Mouse (Mus musculus) embryonic facial prominence, embryonic 13.5 days (tissue): ENCODE results near the gene Med25. TPM values are rescaled to one million over a fixed set of nuclear protein-coding genes. Genes with fewer than 3 reads are reported as not detected.
A peak's percentile ranks its signal among the peaks of the same experiment; 100 is the strongest.

ENCODE experiments used
- ATAC-seq: fragments of 200-750 bp; cut with Nextera tagmentation; 2 replicates; pipeline ENCODE4 v1.8.0; 2017; ENCODE audit warnings: low read depth; ENCODE audit not compliant: insufficient number of reproducible peaks, insufficient read depth, low FRiP score, low TSS enrichment
- H3K27ac ChIP-seq: fragments of 300-500 bp; sonication (generic); 2 replicates; pipeline ENCODE4 v1.5.1; 2015; ENCODE audit warnings: moderate library complexity, mild to moderate bottlenecking, inconsistent platforms
- H3K27me3 ChIP-seq: fragments of 300-500 bp; sonication (generic); 2 replicates; pipeline ENCODE4 v1.6.1; 2015; ENCODE audit warnings: mild to moderate bottlenecking, inconsistent platforms
- H3K36me3 ChIP-seq: fragments of 300-500 bp; sonication (generic); 2 replicates; pipeline ENCODE4 v1.6.1; 2015; ENCODE audit warnings: mild to moderate bottlenecking, inconsistent platforms
- H3K4me1 ChIP-seq: fragments of 300-500 bp; sonication (generic); 2 replicates; pipeline ENCODE4 v1.6.1; 2015; ENCODE audit warnings: inconsistent platforms
- H3K4me2 ChIP-seq: fragments of 300-500 bp; sonication (generic); 2 replicates; pipeline ENCODE4 v1.6.1; 2015; ENCODE audit warnings: moderate library complexity, mild to moderate bottlenecking, inconsistent platforms
- H3K4me3 ChIP-seq: fragments of 300-500 bp; sonication (generic); 2 replicates; pipeline ENCODE4 v1.5.1; 2015; ENCODE audit warnings: mild to moderate bottlenecking, inconsistent platforms
- H3K9ac ChIP-seq: fragments of 300-500 bp; sonication (generic); 2 replicates; pipeline ENCODE4 v1.6.1; 2015; ENCODE audit warnings: mild to moderate bottlenecking, inconsistent platforms
- H3K9me3 ChIP-seq: fragments of 300-500 bp; sonication (generic); 2 replicates; pipeline ENCODE4 v1.6.1; 2016; ENCODE audit warnings: inconsistent platforms
- WGBS: fragments of 180-500 bp; shearing (Covaris S2); methylation state at CpG from one replicate; pipeline ENCODE4 v1.1.7; 2015; ENCODE audit warnings: mixed read lengths; 5-methylcytosine and 5-hydroxymethylcytosine counted together
- polyA plus RNA-seq: library from polyadenylated mRNA; unstranded; fragments of >200 nt; fragmentation: Nextera tagmentation; extraction: Ambion mirVana; gene quantifications from 2 replicates; pipeline ENCODE4 v1.2.1, GENCODE M21; 2015

Gene Med25
- 107 and 111 TPM in 2 replicates for polyA plus RNA-seq

- no peaks in the 10 kb centered on the region for H3K9me3 ChIP-seq
- peak within 1 kb of the TSS; percentile 87 for H3K4me3 ChIP-seq
- no peaks in the 10 kb centered on the region for H3K27me3 ChIP-seq
- H3K36me3 ChIP-seq = peaks cover 27% of the 10 kb centered on the region
- WGBS = under 1% methylated on average over 56 of the region's 56 CpGs
- H3K4me1 ChIP-seq = peaks cover 53% of the 10 kb centered on the region
- H3K9ac ChIP-seq = peak within 1 kb of the TSS; percentile 91
- peak within 1 kb of the TSS; percentile 94 for H3K4me2 ChIP-seq
- H3K27ac ChIP-seq = peak within 1 kb of the TSS; percentile 95
- peak; percentile 77 for ATAC-seq
These were observed at the start of gene Med25 for GRCm38 (mm10) chr7:44892276-44892921. Gene Med25 (minus strand): TSS chr7:44892712.

GRCm38 (mm10) chr7:44938680-44939079 lies 46.2 kb upstream of the Med25 start:
- Histone ChIP-seq H3K4me3 (no peak overlapping the region), H3K36me3 (no peaks in the 10 kb centered on the region), H3K4me2 (no peak overlapping the region), H3K4me1 (no peaks in the 10 kb centered on the region), H3K27ac (no peak overlapping the region), H3K27me3 (no peaks in the 10 kb centered on the region), H3K9me3 (0 out of 2 replicates have a peak, but pooled peaks cover 6% of the 10 kb centered on the region), H3K9ac (no peak overlapping the region)
- 91% methylated on average over 4 of the region's 4 CpGs for WGBS
- ATAC-seq = no peak

GRCm38 (mm10) chr7:44929204-44930151 lies 37.0 kb upstream of the Med25 start, which contains the start of gene Ap2a1:
Gene Ap2a1 (minus strand): TSS chr7:44929496.
- H3K4me3 ChIP-seq = peak within 1 kb of the TSS; percentile 94
- H3K4me1 ChIP-seq = peaks cover 22% of the 10 kb centered on the region
- H3K27me3 ChIP-seq = no peaks in the 10 kb centered on the region
- peak within 1 kb of the TSS; percentile 74 for H3K4me2 ChIP-seq
- ATAC-seq = peak; percentile 99
- peak within 1 kb of the TSS; percentile 94 for H3K9ac ChIP-seq
- peak within 1 kb of the TSS; percentile 91 for H3K27ac ChIP-seq
- no peaks in the 10 kb centered on the region for H3K9me3 ChIP-seq
- peaks cover 18% of the 10 kb centered on the region for H3K36me3 ChIP-seq
- under 1% methylated on average over 84 of the region's 84 CpGs for WGBS

GRCm38 (mm10) chr7:44928570-44928969 lies 36.1 kb upstream of the Med25 start:
- peaks cover 26% of the 10 kb centered on the region for H3K36me3 ChIP-seq
- no peak for ATAC-seq
- H3K4me1 ChIP-seq = peaks cover 22% of the 10 kb centered on the region
- 4% methylated on average over 1 of the region's 1 CpGs for WGBS
- no peaks in the 10 kb centered on the region for H3K27me3 ChIP-seq
- H3K9me3 ChIP-seq = no peaks in the 10 kb centered on the region
- H3K4me3 ChIP-seq = peak overlapping the region; percentile 94
- H3K9ac ChIP-seq = peak overlapping the region; percentile 94
- 0 out of 2 replicates have a peak overlapping the region, but pooled peaks have one; percentile 60 for H3K27ac ChIP-seq
- H3K4me2 ChIP-seq = peak overlapping the region; percentile 74

GRCm38 (mm10) chr7:44925468-44925867 lies 33.0 kb upstream of the Med25 start:
- H3K27ac ChIP-seq = no peak overlapping the region
- H3K36me3 ChIP-seq = peaks cover 48% of the 10 kb centered on the region
- peaks cover 22% of the 10 kb centered on the region for H3K4me1 ChIP-seq
- no peaks in the 10 kb centered on the region for H3K9me3 ChIP-seq
- H3K4me2 ChIP-seq = no peak overlapping the region
- H3K9ac ChIP-seq = no peak overlapping the region
- H3K27me3 ChIP-seq = no peaks in the 10 kb centered on the region
- H3K4me3 ChIP-seq = no peak overlapping the region
- no peak for ATAC-seq
- WGBS = 68% methylated on average over 3 of the region's 3 CpGs

- no peak overlapping the region for H3K27ac ChIP-seq
- ATAC-seq = no peak
- no peak overlapping the region for H3K4me3 ChIP-seq
- peaks cover 51% of the 10 kb centered on the region for H3K36me3 ChIP-seq
- no peaks in the 10 kb centered on the region for H3K27me3 ChIP-seq
- H3K9ac ChIP-seq = no peak overlapping the region
- H3K4me2 ChIP-seq = no peak overlapping the region
- H3K9me3 ChIP-seq = no peaks in the 10 kb centered on the region
- peaks cover 33% of the 10 kb centered on the region for H3K4me1 ChIP-seq
These were observed 30.0 kb upstream of the Med25 start for GRCm38 (mm10) chr7:44922530-44922929.

- H3K9ac ChIP-seq = 0 out of 2 replicates have a peak overlapping the region, but pooled peaks have one; percentile 1
- H3K4me3 ChIP-seq = no peak overlapping the region
- no peak for ATAC-seq
- WGBS = 66% methylated on average over 5 of the region's 5 CpGs
- no peaks in the 10 kb centered on the region for H3K27me3 ChIP-seq
- H3K27ac ChIP-seq = peak overlapping the region; percentile 71
- peak overlapping the region; percentile 12; the same call in 1 of the 2 replicates for H3K4me2 ChIP-seq
- H3K9me3 ChIP-seq = no peaks in the 10 kb centered on the region
- peaks cover 56% of the 10 kb centered on the region for H3K36me3 ChIP-seq
- H3K4me1 ChIP-seq = peaks cover 26% of the 10 kb centered on the region
These were observed 26.6 kb upstream of the Med25 start for GRCm38 (mm10) chr7:44919127-44919526.

GRCm38 (mm10) chr7:44918219-44918618 lies 25.7 kb upstream of the Med25 start:
- Histone ChIP-seq H3K4me1 (peaks cover 26% of the 10 kb centered on the region), H3K27me3 (no peaks in the 10 kb centered on the region), H3K9me3 (no peaks in the 10 kb centered on the region), H3K4me2 (no peak overlapping the region), H3K36me3 (peaks cover 57% of the 10 kb centered on the region), H3K9ac (0 out of 2 replicates have a peak overlapping the region, but pooled peaks have one; percentile 1), H3K4me3 (no peak overlapping the region), H3K27ac (peak overlapping the region; percentile 71)
- 85% methylated on average over 3 of the region's 3 CpGs for WGBS
- ATAC-seq = no peak

GRCm38 (mm10) chr7:44916881-44917280 lies 24.4 kb upstream of the Med25 start:
- H3K4me1 ChIP-seq = peaks cover 26% of the 10 kb centered on the region
- no peak for ATAC-seq
- no peaks in the 10 kb centered on the region for H3K9me3 ChIP-seq
- H3K4me2 ChIP-seq = no peak overlapping the region
- WGBS = 97% methylated on average over 4 of the region's 4 CpGs
- H3K36me3 ChIP-seq = peaks cover 57% of the 10 kb centered on the region
- H3K4me3 ChIP-seq = no peak overlapping the region
- H3K27ac ChIP-seq = no peak overlapping the region
- H3K9ac ChIP-seq = 0 out of 2 replicates have a peak overlapping the region, but pooled peaks have one; percentile 16
- no peaks in the 10 kb centered on the region for H3K27me3 ChIP-seq

GRCm38 (mm10) chr7:44916191-44916590 lies 23.7 kb upstream of the Med25 start:
- ATAC-seq = no peak
- H3K9me3 ChIP-seq = no peaks in the 10 kb centered on the region
- H3K27me3 ChIP-seq = no peaks in the 10 kb centered on the region
- H3K27ac ChIP-seq = no peak overlapping the region
- no peak overlapping the region for H3K4me2 ChIP-seq
- no peak overlapping the region for H3K9ac ChIP-seq
- peaks cover 59% of the 10 kb centered on the region for H3K36me3 ChIP-seq
- WGBS = 87% methylated on average over 6 of the region's 6 CpGs
- no peak overlapping the region for H3K4me3 ChIP-seq
- H3K4me1 ChIP-seq = peaks cover 26% of the 10 kb centered on the region

GRCm38 (mm10) chr7:44915314-44915713 lies 22.8 kb upstream of the Med25 start:
- Histone ChIP-seq H3K4me3 (no peak overlapping the region), H3K9me3 (no peaks in the 10 kb centered on the region), H3K9ac (no peak overlapping the region), H3K27ac (no peak overlapping the region), H3K36me3 (peaks cover 65% of the 10 kb centered on the region), H3K27me3 (no peaks in the 10 kb centered on the region), H3K4me1 (peaks cover 26% of the 10 kb centered on the region), H3K4me2 (no peak overlapping the region)
- 94% methylated on average over 9 of the region's 9 CpGs for WGBS
- no peak for ATAC-seq
